Mouse (Mus musculus): ENCODE results near the gene Cpne4. TPM values are rescaled to one million over a fixed set of nuclear protein-coding genes. Genes with fewer than 3 reads are reported as not detected.

Cpne4 gene
- polyA plus RNA-seq, 1 experiment, result 0.56 TPM

DNA sequence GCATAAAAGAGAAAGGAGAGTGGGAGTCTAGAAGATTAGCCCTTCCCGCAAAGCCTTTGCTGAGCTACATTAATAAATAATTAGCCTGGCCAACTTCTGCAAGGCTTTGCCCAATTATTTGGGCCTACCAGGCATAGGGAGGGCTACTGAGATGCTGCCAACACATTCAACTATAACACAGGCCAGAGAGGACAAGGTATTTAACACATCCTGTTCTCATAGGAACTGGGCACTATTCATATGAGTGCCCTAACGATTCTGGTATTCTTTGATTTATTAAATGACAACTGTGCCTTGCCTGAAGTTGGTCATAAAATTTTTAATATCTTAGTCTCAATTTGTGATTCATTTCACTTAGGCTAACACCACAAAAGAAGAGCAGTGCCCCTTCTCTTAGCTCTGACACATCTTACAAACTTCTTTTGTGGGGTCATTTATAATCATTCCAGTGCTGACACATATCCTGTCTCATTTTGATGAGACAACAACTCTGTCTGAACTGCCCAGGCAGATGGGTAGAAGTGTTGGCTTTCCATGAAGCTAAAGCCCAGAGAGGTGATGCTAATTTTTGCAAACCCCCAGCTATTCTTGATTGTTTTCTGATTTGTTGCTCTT is 435.0 kb downstream of the Cpne4 start:
- peak overlapping the region; percentile 18; the same call in 1 of the 2 replicates for H3K27ac ChIP-seq (ENCODE audit: insufficient read depth, low read length)
- H3K4me3 ChIP-seq (ENCODE audit: insufficient read depth, low read length), result no peak overlapping the region
- TF ChIP-seq POLR2A (IDR thresholded peaks at IDR 0.05; ENCODE audit: low read depth, low read length) (no peak), CTCF (IDR thresholded peaks at IDR 0.05; ENCODE audit: borderline replicate concordance, insufficient read depth, low read length) (no peak)
- H3K4me1 ChIP-seq (ENCODE audit: control insufficient read depth, insufficient read depth, low read length), result no peaks in the 10 kb centered on the region

DNA sequence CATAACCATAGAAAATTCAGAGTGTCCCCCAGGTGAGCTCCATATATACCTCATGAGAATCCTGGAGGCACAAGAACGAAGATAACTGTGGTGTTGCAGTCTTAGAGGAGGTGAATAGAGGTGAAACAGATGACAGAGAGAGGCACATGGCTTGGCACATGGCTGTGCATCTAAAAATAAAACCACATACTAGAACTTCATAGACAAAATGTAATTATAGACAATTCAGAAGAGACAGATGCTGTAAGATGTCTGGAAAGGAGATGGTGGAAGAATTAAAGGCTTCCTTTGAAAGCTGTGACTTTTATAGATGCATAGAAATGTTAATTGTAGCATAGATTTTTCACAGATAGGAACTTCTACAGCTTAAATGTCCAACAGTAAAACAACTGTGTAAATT is 451.1 kb downstream of the Cpne4 start:
- Histone ChIP-seq H3K4me1 (ENCODE audit: control insufficient read depth, insufficient read depth, low read length) (no peaks in the 10 kb centered on the region), H3K27ac (ENCODE audit: insufficient read depth, low read length) (no peak overlapping the region), H3K4me3 (ENCODE audit: insufficient read depth, low read length) (no peak overlapping the region)
- no peak for TF ChIP-seq POLR2A (IDR thresholded peaks at IDR 0.05; ENCODE audit: low read depth, low read length)

DNA sequence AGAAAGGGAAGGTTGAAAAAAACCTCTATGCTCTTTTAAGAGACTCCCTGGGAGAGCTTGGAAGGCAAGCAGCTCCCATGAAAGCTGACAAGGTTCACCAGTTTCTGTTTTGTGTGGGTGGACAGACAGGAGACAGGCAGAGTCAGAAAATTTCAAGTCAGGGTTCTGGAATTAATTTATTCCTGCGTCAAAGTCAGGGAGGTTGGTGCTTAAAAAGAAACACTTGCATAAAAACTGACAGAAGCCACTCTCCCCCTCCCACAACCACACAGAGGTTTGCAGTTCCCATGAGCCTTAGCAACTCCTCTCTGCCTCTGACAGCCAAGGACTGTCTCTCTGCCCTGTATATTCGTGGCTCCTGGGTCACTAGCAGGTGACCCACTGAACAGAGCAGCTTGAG is 463.6 kb downstream of the Cpne4 start:
- H3K27ac ChIP-seq (ENCODE audit: insufficient read depth, low read length), result no peak overlapping the region
- H3K4me3 ChIP-seq (ENCODE audit: insufficient read depth, low read length), result no peak overlapping the region
- TF ChIP-seq POLR2A (IDR thresholded peaks at IDR 0.05; ENCODE audit: low read depth, low read length), result no peak
- no peak for TF ChIP-seq CTCF (IDR thresholded peaks at IDR 0.05; ENCODE audit: borderline replicate concordance, insufficient read depth, low read length)
- no peaks in the 10 kb centered on the region for H3K4me1 ChIP-seq (ENCODE audit: control insufficient read depth, insufficient read depth, low read length)

DNA sequence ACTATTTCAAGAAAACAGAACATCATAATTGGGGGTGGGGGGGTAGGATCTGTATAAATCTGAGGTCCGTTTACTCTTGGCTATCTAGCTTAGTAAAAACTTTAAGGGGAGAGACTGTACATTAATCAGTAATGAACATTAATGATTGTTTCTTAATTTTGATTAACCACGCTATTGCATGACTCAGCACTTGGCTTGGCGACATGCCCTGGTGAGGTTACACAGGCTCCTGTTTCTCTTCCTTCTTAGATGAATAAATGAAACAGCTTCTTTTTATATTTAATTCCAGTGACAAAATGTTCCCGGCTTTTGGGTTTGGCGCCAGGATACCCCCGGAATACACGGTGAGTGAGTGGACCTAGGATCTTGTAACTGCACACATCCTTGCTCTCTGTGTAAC is 471.1 kb downstream of the Cpne4 start:
- no peak overlapping the region for H3K27ac ChIP-seq (ENCODE audit: insufficient read depth, low read length)
- TF ChIP-seq CTCF (IDR thresholded peaks at IDR 0.05; ENCODE audit: borderline replicate concordance, insufficient read depth, low read length) (no peak), POLR2A (IDR thresholded peaks at IDR 0.05; ENCODE audit: low read depth, low read length) (no peak)
- H3K4me3 ChIP-seq (ENCODE audit: insufficient read depth, low read length), result no peak overlapping the region
- H3K4me1 ChIP-seq (ENCODE audit: control insufficient read depth, insufficient read depth, low read length), result no peaks in the 10 kb centered on the region

DNA sequence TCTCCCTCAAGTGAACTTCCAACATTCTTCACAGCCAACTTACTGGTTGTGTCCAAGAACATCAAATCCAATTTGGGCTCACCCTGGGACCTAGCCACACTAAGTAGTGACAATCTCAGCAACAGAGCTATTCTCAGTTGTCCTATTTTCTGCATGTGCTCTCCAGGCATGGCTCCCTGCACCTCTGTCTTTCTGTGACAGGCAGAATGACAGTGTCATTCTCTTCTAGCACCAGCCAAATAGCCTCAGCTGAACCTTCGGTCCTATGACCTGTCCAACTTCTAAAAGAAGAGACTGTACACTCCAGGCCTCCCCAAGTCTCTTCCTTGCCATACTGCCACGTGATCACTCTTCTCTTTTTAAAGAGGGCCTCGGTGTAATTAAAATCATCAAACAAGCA is 481.2 kb downstream of the Cpne4 start:
- no peak overlapping the region for H3K4me3 ChIP-seq (ENCODE audit: insufficient read depth, low read length)
- no peak overlapping the region for H3K27ac ChIP-seq (ENCODE audit: insufficient read depth, low read length)
- no peaks in the 10 kb centered on the region for H3K4me1 ChIP-seq (ENCODE audit: control insufficient read depth, insufficient read depth, low read length)
- TF ChIP-seq CTCF (IDR thresholded peaks at IDR 0.05; ENCODE audit: borderline replicate concordance, insufficient read depth, low read length), result no peak
- no peak for TF ChIP-seq POLR2A (IDR thresholded peaks at IDR 0.05; ENCODE audit: low read depth, low read length)

DNA sequence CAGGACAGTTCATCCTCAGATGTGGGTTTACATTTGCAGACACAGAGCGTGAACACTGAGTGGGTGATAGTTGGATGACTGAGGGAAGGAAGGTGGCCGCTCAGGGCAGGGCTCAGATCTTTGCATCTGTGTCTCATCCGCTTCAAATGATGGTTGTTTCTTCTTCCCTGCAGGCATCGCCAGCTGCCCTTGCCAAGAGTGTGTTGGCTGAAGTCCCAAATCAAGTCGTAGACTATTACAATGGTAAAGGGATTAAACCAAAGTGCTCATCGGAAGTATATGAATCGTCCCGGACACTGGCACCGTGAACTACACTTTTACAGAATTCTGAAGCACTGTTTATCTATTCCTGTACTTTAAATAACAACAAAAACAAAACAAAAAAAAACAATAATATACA is 485.5 kb downstream of the Cpne4 start:
- H3K27ac ChIP-seq (ENCODE audit: insufficient read depth, low read length), result no peak overlapping the region
- no peak overlapping the region for H3K4me3 ChIP-seq (ENCODE audit: insufficient read depth, low read length)
- TF ChIP-seq CTCF (IDR thresholded peaks at IDR 0.05; ENCODE audit: borderline replicate concordance, insufficient read depth, low read length) (no peak), POLR2A (IDR thresholded peaks at IDR 0.05; ENCODE audit: low read depth, low read length) (no peak)
- no peaks in the 10 kb centered on the region for H3K4me1 ChIP-seq (ENCODE audit: control insufficient read depth, insufficient read depth, low read length)

DNA sequence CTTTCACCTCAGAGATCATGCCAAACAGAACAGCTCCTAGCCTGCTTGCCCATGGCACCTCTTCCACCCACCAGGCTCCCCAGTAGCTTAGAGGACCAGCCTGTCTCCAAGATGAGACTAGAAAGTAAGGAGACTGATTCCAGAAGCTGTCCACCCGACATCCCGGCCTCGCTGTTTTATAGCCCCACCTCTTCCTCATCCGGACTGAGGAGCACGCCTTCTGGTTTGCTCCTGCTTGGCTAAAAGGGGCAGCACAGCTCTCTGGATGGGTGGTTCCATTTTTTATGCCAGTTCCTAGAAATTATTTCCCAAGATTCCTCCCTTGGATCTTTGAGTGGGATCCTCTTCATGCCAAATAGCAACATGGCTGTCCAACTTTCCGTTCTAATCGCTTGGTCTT is 486.6 kb downstream of the Cpne4 start:
- Histone ChIP-seq H3K4me1 (ENCODE audit: control insufficient read depth, insufficient read depth, low read length) (no peaks in the 10 kb centered on the region), H3K4me3 (ENCODE audit: insufficient read depth, low read length) (no peak overlapping the region), H3K27ac (ENCODE audit: insufficient read depth, low read length) (no peak overlapping the region)
- TF ChIP-seq CTCF (IDR thresholded peaks at IDR 0.05; ENCODE audit: borderline replicate concordance, insufficient read depth, low read length), result no peak
- TF ChIP-seq POLR2A (IDR thresholded peaks at IDR 0.05; ENCODE audit: low read depth, low read length), result no peak

DNA sequence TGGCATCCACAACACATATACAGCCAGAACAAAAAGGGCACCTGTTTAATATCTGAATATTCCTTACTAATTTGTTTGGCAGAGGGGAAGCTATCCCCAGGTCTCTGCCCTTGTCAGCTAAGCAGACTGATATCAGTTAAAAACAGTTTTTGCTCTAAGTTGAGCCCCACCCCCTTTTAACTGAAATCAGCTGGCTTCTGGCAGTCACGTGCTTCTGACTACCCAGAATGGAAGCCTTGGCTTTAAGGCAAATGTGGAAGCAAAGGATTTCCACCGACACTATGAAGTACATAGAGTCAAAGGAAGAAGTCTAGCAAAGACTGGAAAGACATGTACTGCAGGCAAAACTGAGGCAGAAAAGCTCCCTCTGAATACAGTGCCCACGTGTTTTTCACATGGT is 490.8 kb downstream of the Cpne4 start:
- TF ChIP-seq CTCF (IDR thresholded peaks at IDR 0.05; ENCODE audit: borderline replicate concordance, insufficient read depth, low read length), result no peak
- TF ChIP-seq POLR2A (IDR thresholded peaks at IDR 0.05; ENCODE audit: low read depth, low read length), result no peak
- Histone ChIP-seq H3K4me3 (ENCODE audit: insufficient read depth, low read length) (no peak overlapping the region), H3K4me1 (ENCODE audit: control insufficient read depth, insufficient read depth, low read length) (no peaks in the 10 kb centered on the region)

DNA sequence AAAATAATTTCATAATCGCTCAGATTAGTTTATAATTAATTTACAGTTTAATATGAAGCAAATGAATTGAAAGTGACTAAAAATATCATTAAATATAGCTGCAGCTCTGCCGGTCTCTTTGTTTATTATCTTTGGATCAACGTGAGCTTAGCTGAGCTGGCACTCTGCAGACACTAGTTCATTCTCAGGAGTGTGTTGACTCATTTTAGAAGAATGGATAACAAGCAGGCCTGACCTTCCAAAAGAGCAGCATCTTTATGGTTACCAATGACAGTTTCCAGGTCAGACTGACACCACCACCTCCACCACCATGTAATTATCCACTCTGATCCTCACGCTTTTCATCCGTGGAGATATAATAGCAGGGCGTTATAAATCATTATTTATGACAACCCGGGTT is 498.9 kb downstream of the Cpne4 start:
- H3K4me1 ChIP-seq (ENCODE audit: control insufficient read depth, insufficient read depth, low read length), result no peaks in the 10 kb centered on the region
- no peak overlapping the region for H3K27ac ChIP-seq (ENCODE audit: insufficient read depth, low read length)
- H3K4me3 ChIP-seq (ENCODE audit: insufficient read depth, low read length), result no peak overlapping the region
- TF ChIP-seq CTCF (IDR thresholded peaks at IDR 0.05; ENCODE audit: borderline replicate concordance, insufficient read depth, low read length) (no peak), POLR2A (IDR thresholded peaks at IDR 0.05; ENCODE audit: low read depth, low read length) (no peak)

More for the DNA sequence above, 490.8 kb downstream of the Cpne4 start:
- H3K27ac ChIP-seq (ENCODE audit: insufficient read depth, low read length), result no peak overlapping the region

DNA sequence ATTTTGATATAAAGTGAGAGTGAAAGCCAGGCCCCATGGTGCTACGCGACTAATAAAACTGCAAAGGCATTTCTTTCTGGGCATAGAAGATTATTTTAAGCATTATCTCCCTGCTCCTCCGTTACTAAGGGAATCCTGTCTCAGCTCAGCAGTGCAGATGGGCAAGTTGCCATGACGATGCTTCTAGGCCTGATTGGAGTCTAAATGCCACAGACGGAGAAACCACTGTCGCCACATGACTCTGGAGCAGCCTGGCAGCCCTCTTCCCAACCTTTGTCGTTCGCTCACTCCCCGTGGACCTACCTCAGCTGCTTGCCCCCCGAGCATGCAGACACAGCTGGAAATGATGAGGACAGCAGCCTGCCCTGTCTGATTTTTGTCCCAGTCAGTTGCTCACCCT is 501.3 kb downstream of the Cpne4 start:
- Histone ChIP-seq H3K4me3 (ENCODE audit: insufficient read depth, low read length) (no peak overlapping the region), H3K4me1 (ENCODE audit: control insufficient read depth, insufficient read depth, low read length) (no peaks in the 10 kb centered on the region), H3K27ac (ENCODE audit: insufficient read depth, low read length) (no peak overlapping the region)
- TF ChIP-seq POLR2A (IDR thresholded peaks at IDR 0.05; ENCODE audit: low read depth, low read length), result no peak

DNA sequence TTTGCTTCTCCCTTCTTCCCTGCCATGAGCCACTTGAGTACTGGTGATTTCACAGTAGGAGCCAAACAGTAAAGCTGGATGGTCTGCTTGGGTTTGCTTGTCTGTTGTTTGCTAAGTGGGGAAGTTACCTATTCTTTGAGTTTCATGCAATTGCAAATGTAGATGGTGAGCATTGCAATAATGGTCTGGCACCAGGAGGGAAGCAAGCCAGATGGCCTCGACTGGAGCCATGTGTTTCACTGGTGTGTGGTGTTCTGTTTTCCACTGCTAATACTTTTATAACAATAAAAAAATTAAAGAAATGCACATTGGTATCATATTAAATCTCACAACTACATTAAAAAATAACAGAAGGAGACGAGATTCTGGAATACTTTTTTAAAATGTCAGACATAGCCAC is 502.6 kb downstream of the Cpne4 start:
- Histone ChIP-seq H3K27ac (ENCODE audit: insufficient read depth, low read length) (no peak overlapping the region), H3K4me1 (ENCODE audit: control insufficient read depth, insufficient read depth, low read length) (no peaks in the 10 kb centered on the region), H3K4me3 (ENCODE audit: insufficient read depth, low read length) (no peak overlapping the region)
- no peak for TF ChIP-seq POLR2A (IDR thresholded peaks at IDR 0.05; ENCODE audit: low read depth, low read length)
- TF ChIP-seq CTCF (IDR thresholded peaks at IDR 0.05; ENCODE audit: borderline replicate concordance, insufficient read depth, low read length), result no peak
